Mouse (Mus musculus): ENCODE results near the gene Nipa2.

GRCm38 (mm10) chr7:55905449-55905848 lies 56.8 kb downstream of the Nipa2 start:
- TF ChIP-seq CTCF (IDR thresholded peaks at IDR 0.05) = peak; percentile 29; the same call in 1 of the 2 replicates
- TF ChIP-seq EP300 (IDR thresholded peaks at IDR 0.05) = no peak

All from lung, postnatal 0 days (tissue).